Mouse (Mus musculus): ENCODE data around the gene Mdm2. TPM values are rescaled to one million over a fixed set of nuclear protein-coding genes. Genes with fewer than 3 reads are reported as not detected.
A peak's percentile ranks its signal among the peaks of the same experiment; 100 is the strongest.

Mdm2 gene
- polyA plus RNA-seq, 1 experiment from 2014 or later = 60.6 TPM

DNA sequence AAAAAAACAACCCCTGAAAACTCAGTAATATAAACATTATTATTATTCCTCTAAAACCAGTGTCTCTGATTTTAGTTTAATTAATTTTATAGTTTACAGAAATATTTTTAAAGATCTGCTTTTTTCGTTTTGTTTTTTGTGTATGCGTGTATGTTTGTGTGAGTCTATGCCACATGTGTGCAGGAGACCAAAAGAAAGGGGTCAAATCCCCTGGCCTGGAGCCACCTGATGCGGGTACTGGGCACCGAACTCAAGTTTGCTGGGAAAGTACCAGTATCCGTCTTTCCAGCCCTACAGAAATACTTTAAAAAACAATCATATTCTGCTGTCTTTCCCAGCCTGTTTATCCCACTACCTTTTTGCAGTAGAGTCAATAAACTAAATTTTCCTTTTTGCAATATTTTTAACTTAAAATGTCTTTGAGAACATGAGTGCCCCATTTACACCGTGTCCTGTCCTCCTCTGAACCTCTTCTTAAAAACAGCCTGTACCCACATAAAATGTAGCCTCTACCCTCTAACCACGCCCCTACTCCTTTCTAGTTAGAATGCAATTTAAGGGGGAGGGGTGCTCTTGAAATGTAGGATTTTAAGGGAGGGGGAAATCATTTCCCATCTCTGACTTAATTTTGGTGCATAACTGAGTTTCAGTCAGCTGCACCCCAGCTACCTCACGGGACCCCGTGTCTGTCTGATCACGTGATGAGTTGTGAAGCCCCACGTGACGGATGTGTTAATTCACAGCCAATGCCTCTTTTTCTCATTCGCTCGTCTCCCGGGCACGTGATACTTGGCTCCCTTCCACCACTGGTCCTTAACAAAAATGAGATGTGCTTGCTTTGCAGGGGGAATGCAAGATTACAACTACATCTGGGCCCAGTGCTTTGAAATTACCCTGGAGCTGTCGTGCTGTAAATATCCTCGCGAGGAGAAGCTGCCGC is 35.2 kb downstream of the Mdm2 start:
- Histone ChIP-seq H3K27me3 (ENCODE audit: low read depth, poor library complexity, severe bottlenecking) (no peaks in the 10 kb centered on the region), H3K36me3 (no peaks in the 10 kb centered on the region), H3K4me3 (peak overlapping the region; percentile 49), H3K27ac (replicated peaks) (peak overlapping the region; percentile 57; the same call in 1 of the 2 replicates), H3K4me1 (peaks cover 15% of the 10 kb centered on the region), H3K9me3 (replicated peaks) (no peaks in the 10 kb centered on the region)
- peak; percentile 73 for DNase-seq (ENCODE audit: low spot score)
- WGBS = 45% methylated on average over 20 of the region's 20 CpGs

DNA sequence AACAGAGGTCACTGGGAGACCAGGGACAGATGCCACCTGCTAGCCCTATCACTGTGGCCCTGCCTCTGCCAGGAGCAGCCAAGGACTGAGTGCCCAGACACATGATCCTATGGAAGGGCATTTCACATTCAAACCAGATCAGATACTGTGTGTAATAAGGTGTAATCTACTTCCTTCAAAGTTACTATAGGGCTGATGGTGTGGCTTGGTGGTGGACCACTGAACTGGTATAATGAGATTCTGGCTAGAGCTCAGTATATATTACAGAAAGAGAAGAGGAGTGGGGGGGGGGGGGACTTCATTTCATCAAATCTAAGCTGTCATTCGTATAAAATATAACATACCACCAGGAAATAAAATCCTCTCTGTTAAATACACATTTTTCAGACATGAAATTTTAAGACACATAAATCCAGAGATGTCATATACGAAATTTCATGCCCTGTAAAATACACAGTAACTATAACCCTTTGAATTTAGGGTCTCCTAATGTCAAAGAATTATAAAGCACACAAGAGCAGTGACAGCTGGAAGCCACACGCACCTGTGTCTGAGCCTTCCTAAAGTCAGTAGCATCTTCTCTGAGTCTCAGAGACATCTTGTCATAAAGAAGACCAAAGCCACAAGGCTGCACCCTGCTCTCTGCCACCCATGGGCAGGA is 36.1 kb downstream of the Mdm2 start:
- Histone ChIP-seq H3K4me3 (no peak overlapping the region), H3K36me3 (no peaks in the 10 kb centered on the region), H3K27me3 (ENCODE audit: low read depth, poor library complexity, severe bottlenecking) (no peaks in the 10 kb centered on the region), H3K9me3 (replicated peaks) (no peaks in the 10 kb centered on the region), H3K27ac (replicated peaks) (no peak overlapping the region), H3K4me1 (peaks cover 15% of the 10 kb centered on the region)
- no peak for DNase-seq (ENCODE audit: low spot score)
- WGBS = 78% methylated on average over 3 of the region's 3 CpGs

DNA sequence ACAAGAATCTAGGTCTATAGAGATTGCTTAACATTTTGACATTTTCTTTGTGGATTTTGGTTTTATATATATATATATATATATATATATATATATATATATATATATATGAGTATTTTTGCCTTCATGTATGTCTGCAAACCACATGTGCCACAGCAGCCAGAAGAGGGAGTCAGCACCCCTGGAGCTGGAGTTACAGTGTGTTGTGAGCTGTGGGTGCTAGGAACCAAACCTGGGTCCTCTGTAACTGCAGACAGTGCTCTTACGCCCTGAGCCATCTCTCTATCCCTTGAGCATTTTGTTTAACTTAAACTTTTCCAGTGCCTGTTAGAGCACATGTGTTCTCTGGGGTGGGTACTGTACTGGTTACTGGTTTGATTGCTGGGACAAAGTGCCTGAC is 36.6 kb downstream of the Mdm2 start:
- Histone ChIP-seq H3K4me1 (peaks cover 15% of the 10 kb centered on the region), H3K27ac (replicated peaks) (no peak overlapping the region), H3K4me3 (no peak overlapping the region), H3K9me3 (replicated peaks) (no peaks in the 10 kb centered on the region), H3K27me3 (ENCODE audit: low read depth, poor library complexity, severe bottlenecking) (no peaks in the 10 kb centered on the region), H3K36me3 (no peaks in the 10 kb centered on the region)
- WGBS = 92% methylated on average over 1 of the region's 1 CpGs
- no peak for DNase-seq (ENCODE audit: low spot score)

DNA sequence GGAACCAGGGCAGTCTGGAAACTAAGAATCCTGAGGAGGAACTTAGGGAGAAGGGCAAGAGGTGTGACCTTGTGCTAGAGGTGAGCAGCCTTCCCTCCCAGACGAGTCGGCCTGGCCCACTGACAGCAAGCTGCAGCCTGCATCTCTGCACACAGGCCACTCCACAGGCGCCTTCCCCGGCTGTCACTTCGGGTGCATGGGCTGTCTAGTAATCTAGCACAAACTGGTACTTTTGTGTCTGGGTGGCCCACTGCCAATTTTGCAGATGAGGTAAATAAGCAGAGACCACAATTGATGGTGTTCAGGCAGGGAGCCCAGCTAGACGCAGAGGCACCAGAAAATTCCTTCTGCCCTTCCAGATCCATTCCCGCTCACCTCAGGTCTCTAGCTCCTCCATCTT is 37.9 kb downstream of the Mdm2 start:
- Histone ChIP-seq H3K4me1 (peaks cover 15% of the 10 kb centered on the region), H3K27me3 (ENCODE audit: low read depth, poor library complexity, severe bottlenecking) (no peaks in the 10 kb centered on the region), H3K36me3 (no peaks in the 10 kb centered on the region), H3K4me3 (no peak overlapping the region), H3K27ac (replicated peaks) (no peak overlapping the region), H3K9me3 (replicated peaks) (no peaks in the 10 kb centered on the region)
- no peak for DNase-seq (ENCODE audit: low spot score)
- 79% methylated on average over 7 of the region's 7 CpGs for WGBS

DNA sequence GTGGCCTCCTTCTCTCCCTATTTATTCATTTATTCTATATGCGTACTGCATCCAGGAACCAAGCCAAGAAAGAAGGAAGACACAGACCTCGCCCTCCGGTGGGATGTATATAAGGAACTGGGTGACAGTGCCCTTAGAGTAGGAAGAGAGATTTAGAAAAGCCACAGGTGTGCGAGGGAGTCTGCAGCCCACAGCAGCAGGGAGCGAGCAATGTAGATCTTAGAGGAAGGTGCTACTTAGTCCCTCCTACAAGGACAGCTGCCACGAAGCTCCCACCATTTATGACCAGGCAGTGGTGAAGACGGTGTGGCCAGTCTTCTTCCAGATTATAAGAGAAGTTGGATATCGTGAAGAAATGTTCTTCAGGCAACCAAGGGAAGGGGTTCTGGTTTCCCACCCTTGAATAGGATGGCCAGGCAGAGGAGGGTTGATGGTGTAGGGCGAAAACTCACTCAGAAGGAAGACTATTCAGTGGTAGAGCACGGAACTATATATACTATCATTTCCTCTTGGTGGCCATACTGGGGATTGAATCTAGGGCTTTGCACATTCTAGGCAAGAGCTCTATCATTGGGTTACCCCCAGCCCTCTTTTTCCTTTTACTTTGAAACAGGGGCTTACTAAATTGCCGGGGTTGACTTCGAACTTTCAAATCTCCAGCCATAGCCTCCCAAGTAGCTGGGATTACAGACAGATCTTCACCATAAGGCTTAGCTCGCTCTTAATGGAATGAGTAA is 38.5 kb downstream of the Mdm2 start:
- WGBS = 86% methylated on average over 13 of the region's 13 CpGs
- peaks cover 15% of the 10 kb centered on the region for H3K4me1 ChIP-seq
- H3K4me3 ChIP-seq = no peak overlapping the region
- no peaks in the 10 kb centered on the region for H3K27me3 ChIP-seq (ENCODE audit: low read depth, poor library complexity, severe bottlenecking)
- H3K9me3 ChIP-seq (replicated peaks) = no peaks in the 10 kb centered on the region
- no peaks in the 10 kb centered on the region for H3K36me3 ChIP-seq
- no peak overlapping the region for H3K27ac ChIP-seq (replicated peaks)
- DNase-seq (ENCODE audit: low spot score) = no peak

DNA sequence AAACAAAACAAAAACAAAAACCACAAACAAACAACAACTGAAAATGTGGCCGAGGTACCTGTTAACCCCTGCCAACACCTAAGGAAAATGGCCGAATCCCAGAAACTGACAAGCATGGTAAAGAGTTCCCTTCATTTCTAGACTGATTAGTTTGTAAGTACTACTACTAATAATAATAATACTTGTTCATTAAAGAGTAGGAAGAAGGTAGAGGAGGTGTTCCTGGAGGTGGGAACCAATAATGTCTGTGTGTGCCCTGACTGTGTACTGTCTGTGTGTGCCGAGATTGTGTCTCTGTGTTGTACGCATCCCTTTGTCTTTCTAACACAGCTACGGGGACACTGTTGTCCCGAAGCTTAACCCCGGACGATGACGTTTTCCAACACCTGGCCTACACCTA is 39.3 kb downstream of the Mdm2 start:
- DNase-seq (ENCODE audit: low spot score) = no peak
- Histone ChIP-seq H3K4me1 (peaks cover 9% of the 10 kb centered on the region), H3K9me3 (replicated peaks) (no peaks in the 10 kb centered on the region), H3K27me3 (ENCODE audit: low read depth, poor library complexity, severe bottlenecking) (no peaks in the 10 kb centered on the region), H3K36me3 (no peaks in the 10 kb centered on the region), H3K4me3 (no peak overlapping the region), H3K27ac (replicated peaks) (no peak overlapping the region)
- WGBS = 86% methylated on average over 9 of the region's 9 CpGs

DNA sequence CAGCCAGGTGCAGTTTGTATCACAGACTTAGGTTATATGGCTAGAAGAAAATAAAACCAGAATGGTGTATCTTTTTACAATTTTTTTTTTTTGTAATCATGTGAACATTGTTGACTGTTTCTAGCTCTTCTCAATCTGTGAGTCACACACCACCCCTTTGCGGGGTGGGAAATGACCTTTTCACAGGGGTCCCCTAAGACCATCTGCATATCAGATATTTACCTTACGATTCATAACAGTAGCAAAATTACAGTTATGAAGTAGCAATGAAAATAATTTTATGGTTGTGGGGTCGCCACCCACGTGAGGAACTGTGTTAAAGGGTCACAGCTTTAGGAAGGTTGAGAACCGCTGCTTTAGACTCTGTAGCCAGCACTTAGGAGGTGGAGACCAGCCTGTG is 39.8 kb downstream of the Mdm2 start:
- H3K27ac ChIP-seq (replicated peaks) = no peak overlapping the region
- H3K4me1 ChIP-seq = peaks cover 4% of the 10 kb centered on the region
- WGBS = 86% methylated on average over 5 of the region's 5 CpGs
- no peaks in the 10 kb centered on the region for H3K27me3 ChIP-seq (ENCODE audit: low read depth, poor library complexity, severe bottlenecking)
- H3K36me3 ChIP-seq = no peaks in the 10 kb centered on the region
- no peaks in the 10 kb centered on the region for H3K9me3 ChIP-seq (replicated peaks)
- DNase-seq (ENCODE audit: low spot score) = no peak
- no peak overlapping the region for H3K4me3 ChIP-seq

DNA sequence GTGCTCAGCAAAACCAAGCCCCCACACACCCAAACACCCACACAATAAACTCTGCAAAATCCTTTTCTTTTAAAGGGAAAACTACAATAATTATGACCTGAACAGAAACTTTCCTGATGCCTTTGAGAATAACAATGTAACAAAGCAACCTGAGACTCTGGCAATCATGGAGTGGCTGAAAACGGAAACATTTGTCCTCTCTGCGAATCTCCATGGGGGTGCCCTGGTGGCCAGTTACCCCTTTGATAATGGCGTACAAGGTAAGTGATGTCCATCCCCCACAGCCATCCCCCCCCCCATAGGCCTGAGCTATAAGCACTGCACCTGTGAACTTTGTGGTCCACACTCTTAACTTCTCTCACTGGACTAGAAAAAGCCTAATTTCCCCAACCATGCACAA is 40.5 kb downstream of the Mdm2 start:
- 76% methylated on average over 3 of the region's 3 CpGs for WGBS
- Histone ChIP-seq H3K27me3 (ENCODE audit: low read depth, poor library complexity, severe bottlenecking) (no peaks in the 10 kb centered on the region), H3K9me3 (replicated peaks) (no peaks in the 10 kb centered on the region), H3K4me1 (no peaks in the 10 kb centered on the region), H3K4me3 (no peak overlapping the region), H3K27ac (replicated peaks) (no peak overlapping the region), H3K36me3 (no peaks in the 10 kb centered on the region)
- no peak for DNase-seq (ENCODE audit: low spot score)

DNA sequence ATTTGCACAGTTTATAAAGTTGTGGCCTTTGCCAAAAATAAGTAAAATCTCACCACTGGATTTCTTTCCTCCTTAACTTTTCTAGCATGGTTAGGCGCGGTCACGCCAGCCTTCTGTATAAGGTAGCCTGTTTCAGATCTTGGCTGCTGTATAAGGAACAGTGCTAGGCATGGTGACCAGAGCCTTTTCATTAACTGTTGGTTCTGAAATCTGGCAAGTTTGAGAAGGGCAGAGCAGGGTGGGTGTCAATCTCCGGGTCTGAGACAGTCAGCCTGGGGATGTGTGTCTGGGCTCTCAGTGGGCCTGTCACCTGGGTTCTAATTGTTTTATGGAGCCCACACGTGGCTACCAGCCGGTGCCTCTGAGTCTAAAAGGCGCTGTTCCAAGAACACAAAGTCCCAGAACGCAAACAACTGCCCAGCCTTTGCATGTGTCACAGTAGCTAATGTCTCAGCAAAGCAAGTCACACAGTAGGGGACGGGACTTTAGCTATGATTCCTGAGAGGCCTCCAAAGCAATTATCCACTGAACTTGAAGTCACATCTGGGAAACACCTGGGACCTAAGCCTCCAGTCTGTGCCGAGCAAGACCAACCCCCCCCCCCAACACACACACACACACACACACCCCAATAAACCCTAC is 41.0 kb downstream of the Mdm2 start:
- Histone ChIP-seq H3K4me3 (no peak overlapping the region), H3K4me1 (no peaks in the 10 kb centered on the region), H3K27ac (replicated peaks) (no peak overlapping the region), H3K27me3 (ENCODE audit: low read depth, poor library complexity, severe bottlenecking) (no peaks in the 10 kb centered on the region), H3K9me3 (replicated peaks) (no peaks in the 10 kb centered on the region), H3K36me3 (no peaks in the 10 kb centered on the region)
- WGBS = 77% methylated on average over 10 of the region's 10 CpGs
- no peak for DNase-seq (ENCODE audit: low spot score)

DNA sequence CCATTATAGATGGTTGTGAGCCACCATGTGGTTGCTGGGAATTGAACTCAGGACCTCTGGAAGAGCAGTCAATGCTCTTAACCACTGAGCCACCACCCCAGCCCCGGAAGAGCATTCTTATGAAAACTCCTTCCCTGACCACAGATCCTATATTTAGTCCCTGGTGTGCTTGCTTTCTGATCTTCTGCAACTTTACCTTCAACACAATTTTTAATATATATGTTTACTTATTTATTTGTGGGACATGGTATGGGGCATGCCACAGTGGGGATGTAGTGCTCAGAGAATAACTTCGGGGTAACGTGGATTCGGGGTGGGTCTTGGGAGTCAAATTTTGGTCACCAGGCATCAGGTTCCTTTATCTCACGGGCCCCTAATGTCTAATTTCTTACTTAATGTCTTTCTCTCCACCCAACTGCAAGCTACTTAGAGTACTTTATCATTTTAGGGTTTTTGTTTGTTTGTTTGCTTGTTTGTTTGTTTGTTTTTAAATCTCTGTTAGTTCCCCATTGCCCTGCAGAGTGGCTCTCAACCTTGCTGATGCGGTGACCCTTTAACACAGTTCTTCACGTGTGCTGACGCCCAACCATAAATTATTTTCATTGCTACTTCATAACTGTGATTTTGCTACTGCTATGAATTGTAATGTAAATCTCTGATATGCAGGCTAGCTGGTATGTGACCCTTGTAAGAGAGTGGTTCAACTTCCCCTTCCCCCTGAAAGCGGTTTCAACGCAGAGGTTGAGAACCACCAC is 41.8 kb downstream of the Mdm2 start:
- H3K27ac ChIP-seq (replicated peaks) = no peak overlapping the region
- DNase-seq (ENCODE audit: low spot score) = no peak
- no peaks in the 10 kb centered on the region for H3K27me3 ChIP-seq (ENCODE audit: low read depth, poor library complexity, severe bottlenecking)
- peaks cover 6% of the 10 kb centered on the region for H3K4me1 ChIP-seq
- no peaks in the 10 kb centered on the region for H3K9me3 ChIP-seq (replicated peaks)
- no peaks in the 10 kb centered on the region for H3K36me3 ChIP-seq
- 92% methylated on average over 10 of the region's 10 CpGs for WGBS
- no peak overlapping the region for H3K4me3 ChIP-seq

DNA sequence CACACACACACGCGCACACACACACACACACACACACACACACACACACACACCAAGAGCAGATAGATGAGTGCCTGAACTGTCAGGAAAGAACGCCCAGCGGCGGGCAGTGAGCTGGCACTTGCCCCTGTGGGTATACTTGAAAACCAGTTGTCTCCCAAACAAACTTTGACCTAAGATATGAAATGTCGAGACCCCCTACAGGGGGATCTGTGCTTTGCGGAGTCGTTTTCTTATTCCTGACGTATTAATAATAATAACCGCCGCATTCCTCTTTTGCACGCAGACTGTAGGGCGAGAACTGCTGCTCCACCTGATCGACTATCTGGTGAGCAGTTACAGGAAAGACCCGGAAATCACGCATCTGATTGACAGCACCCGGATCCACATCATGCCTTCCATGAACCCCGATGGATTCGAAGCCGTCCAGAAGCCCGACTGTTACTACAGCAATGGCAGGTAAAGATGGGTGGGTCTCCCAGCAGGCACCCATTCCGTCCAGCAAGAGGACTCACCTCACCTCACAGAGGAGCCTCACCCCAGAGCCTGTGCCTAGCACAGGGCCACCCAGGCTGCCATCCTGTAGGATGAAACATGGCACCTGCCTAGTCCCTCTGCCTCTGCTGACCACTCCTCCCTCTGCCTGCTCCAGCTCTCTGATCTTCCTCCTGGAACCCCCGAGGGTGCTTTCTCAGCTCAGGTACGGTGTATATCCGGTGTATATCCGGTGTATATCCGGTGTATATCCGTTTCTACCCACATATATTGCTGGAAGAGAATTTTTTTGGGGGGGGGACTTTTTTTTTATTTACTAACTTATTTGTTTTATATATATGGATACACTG is 42.7 kb downstream of the Mdm2 start:
- H3K27ac ChIP-seq (replicated peaks) = no peak overlapping the region
- H3K4me1 ChIP-seq = peaks cover 10% of the 10 kb centered on the region
- no peak overlapping the region for H3K4me3 ChIP-seq
- H3K36me3 ChIP-seq = no peaks in the 10 kb centered on the region
- DNase-seq (ENCODE audit: low spot score) = no peak
- no peaks in the 10 kb centered on the region for H3K27me3 ChIP-seq (ENCODE audit: low read depth, poor library complexity, severe bottlenecking)
- WGBS = 92% methylated on average over 28 of the region's 28 CpGs
- no peaks in the 10 kb centered on the region for H3K9me3 ChIP-seq (replicated peaks)
